Mouse (Mus musculus): ENCODE data around the gene Zfp143.
"Not testable (repeated sequence)": the region's sequence is repeated elsewhere in the genome, so short reads cannot be mapped to it uniquely, and the experiment has no call there.

Zfp143 gene

DNA sequence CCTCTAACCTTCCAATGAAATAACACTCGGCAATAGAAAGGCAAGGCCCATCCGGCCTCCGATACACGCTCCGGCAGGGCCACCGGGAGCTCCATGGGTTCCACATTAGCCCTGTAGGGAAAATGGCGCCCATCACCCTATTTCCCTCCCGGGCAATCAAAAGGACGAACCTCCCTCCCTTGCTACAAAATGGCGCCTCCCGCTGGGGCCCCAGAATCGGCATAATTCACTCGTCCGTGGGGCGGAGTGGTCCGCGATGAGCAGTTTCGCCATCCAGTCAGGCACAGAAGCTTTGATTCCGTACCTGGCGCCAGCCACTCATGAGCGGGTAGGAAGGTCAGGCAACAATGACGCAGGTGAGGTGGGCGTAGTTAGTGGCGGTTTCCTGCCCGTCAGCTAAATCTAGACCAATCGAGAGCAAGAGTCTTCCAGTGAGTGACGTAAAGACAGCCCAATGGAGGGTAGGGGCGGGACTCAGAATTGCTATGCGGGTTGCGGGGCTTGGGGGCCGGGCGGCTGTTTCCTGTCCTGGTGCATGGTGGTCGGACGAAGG is at the start of gene Zfp143:
Gene Zfp143, plus strand, starts transcription at position 19 of the 553 bp plus-strand sequence.
- peak; percentile 98 for ATAC-seq (ENCODE audit: insufficient number of reproducible peaks, low FRiP score, low TSS enrichment)

DNA sequence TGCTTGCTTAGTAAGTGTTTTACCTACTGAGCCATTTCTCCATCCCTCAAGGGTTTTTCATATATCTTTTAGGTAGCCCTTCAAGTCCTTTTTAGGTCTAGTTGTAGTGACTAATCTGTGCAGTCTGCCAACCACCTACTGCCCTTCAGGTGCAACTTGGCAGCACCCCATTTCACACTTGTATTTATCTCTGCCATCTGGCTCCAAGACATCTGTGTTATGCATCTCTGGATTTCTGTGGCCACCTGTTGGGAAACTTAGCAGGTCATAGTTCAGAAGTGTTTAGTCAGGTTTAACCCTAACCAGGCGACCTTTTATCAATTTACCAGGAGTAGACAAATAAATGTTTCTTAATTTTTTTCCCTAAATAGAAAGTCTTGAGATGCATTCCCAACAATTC is 49.6 kb upstream of the Zfp143 start:
- no peak for ATAC-seq (ENCODE audit: insufficient number of reproducible peaks, low FRiP score, low TSS enrichment)

DNA sequence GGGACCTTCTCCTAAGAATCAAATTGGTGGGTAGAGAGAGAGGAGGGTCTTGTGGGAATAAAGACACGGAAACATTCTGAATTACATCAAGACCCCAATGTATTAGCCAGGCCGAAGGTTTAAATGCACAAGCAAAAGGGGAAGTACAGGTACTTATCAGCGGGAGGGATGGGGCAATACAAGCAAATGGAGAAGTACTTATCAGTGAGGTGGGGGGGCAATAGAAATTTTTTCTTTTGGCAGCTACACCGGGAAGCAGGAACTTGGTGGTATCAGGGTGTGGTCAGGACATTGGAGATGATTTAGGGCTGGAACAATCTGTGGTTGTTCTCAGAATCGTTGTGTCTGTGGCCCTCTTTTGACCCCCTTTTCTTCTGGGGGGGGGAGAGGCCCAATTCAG is 46.7 kb upstream of the Zfp143 start:
- no peak for ATAC-seq (ENCODE audit: insufficient number of reproducible peaks, low FRiP score, low TSS enrichment)

DNA sequence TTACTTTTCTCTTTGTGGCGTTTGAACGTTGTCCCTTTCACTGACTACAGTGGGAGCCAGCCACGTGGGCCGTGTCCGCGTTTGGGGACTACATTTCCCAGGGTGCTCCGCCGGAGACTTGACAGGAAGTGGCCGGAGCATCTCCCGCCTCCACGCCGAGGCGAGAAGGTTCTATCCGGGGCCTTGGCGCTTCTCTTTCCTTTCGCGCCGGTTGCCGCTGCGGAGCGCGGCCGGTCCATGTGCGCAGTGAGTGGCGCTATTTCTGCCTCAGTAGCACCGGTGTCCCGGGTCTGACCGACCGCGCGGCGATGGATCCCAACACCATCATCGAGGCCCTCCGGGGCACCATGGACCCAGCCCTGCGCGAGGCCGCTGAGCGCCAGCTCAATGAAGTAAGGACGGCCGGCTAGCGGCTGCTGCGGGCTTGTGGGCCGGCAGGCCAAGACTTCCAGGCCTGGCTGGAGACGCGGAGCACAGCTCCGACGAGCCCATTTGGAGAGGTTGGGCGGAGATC is 42.8 kb upstream of the Zfp143 start, which contains the start of gene Ipo7:
Gene Ipo7, plus strand, starts transcription at position 158 of the 514 bp plus-strand sequence.
- peak; percentile 100 for ATAC-seq (ENCODE audit: insufficient number of reproducible peaks, low FRiP score, low TSS enrichment)

DNA sequence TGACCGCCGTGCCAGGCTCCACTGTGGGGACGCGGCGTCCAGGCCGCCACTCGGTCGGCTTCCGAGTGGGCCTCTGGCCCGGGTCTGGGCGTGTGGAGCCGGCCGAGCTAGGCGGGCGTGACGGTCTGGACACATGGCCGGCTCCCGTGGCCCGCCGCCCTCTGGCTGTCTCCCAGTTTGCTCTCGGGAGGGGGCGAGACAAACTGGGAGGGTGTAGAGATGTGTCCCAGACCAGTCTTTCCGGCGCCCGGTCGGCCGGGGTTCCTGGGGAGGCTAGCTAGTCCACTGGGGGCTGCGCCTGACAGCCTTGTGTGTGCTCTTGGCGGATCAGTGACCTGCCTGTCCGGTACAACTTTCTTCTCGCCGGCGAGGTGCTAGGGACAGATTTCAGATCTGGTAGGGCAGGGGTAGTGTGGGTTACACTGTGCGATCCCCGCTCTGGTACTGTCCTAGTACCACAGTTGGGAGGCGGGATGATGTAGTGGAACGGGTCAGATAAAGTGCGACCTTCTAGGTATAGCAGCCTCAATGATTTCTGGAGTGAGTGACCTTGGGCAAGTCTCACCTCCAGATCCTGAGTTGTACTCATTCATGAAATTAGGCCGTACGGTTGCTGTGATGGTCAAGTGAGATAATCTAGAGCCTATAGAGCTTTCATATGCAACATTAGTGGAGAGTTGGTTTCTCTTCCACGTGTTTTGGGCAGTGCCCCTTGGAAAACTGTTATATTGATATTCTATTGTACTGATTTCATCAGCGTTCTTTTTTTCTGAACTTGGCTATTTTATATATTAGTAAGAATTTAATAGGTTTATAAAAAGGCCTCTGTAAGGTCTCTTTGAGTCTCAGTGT is 42.2 kb upstream of the Zfp143 start:
- peak; percentile 49 for ATAC-seq (ENCODE audit: insufficient number of reproducible peaks, low FRiP score, low TSS enrichment)

DNA sequence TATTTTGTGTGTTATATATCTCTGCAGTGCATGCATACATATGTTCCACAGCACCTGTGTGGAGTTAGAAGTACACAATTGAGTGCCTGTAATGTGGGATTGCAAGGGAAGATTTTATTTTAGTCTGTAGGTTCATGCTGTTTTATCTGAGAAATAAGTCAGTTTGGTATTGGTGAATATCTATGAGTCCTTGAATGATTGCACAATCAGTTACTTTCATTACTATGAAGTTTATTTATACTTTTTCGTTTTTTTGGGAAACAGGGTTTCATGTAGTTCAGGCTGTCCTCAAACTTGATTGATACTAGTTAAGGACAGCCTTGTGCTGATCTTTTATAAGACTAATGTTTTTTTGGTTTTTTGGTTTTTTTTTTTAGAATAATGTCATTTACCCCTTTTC is 37.5 kb upstream of the Zfp143 start:
- no peak for ATAC-seq (ENCODE audit: insufficient number of reproducible peaks, low FRiP score, low TSS enrichment)

DNA sequence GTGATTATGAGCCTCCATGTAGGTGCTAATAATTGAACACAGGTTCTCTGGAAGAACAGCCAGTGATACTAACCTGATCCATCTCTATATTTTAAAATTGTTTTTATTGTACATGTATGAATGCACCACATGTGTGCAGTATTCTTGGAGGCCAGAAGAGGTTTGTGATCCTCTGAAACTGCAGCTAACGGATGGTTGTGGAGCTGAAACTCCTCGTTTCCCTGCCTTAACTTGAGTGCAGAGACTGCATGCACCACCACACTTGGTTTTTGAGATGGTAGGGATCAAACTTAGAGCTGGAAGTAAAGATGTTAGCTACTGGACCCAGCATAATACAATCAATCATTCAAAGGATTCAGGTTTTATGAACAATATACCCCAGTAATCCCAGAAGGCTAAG is 34.4 kb upstream of the Zfp143 start:
- ATAC-seq (ENCODE audit: insufficient number of reproducible peaks, low FRiP score, low TSS enrichment): no peak

DNA sequence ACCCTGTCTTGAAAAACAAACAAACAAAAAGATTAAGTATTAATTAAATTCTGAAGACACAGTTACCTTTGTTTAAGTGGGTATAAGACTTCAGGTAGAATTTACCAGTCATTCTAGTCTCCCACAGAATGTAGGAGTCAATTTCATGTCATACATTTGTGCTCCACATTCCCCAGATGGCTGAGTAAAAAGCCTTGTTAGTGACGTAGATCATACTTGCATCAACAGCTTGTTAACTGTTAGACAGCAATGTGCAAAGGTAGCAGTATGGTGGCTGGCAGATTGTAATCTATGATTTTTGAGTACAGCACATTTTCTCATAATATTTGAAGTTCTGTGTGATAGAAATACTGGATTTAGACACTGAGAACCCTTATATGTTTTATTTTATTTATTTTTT is 32.2 kb upstream of the Zfp143 start:
- ATAC-seq (ENCODE audit: insufficient number of reproducible peaks, low FRiP score, low TSS enrichment): no peak

DNA sequence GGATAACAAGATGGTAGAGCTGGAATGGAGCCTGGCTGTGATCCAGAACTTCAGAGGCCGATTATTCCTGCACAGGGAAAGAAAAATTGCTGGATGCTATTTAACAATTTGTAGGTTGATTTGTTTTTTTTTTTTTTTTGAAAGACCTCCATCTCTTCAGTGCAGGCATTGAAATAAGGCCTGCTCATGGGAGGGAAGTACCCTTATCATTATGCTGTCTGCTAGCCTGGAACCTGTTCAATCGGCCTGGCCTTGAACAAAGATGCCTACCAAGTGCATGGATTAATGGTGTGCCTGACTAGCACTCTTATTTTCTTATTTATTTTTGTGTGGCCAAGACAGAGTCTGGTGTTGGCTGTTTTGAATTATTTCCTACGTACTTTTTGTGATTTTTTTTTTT is 30.7 kb upstream of the Zfp143 start:
- ATAC-seq (ENCODE audit: insufficient number of reproducible peaks, low FRiP score, low TSS enrichment): no peak

DNA sequence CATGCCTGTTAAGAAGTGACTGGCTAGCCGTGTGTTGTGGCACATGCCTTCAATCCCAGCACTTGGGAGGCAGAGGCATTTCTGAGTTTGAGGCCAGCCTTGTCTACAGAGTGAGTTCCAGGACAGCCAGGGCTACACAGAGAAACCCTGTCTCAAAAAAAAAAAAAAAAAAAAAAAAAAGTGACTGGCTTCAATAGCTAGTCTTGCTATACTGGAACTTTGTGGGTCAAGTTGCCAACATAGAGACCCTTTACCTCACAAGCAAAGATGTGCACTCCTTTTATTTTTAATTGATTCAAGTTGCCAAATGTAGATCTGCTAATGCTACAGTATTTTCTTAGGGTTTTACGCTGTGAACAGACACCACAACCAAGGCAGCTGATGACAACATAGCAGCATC is 3.3 kb upstream of the Zfp143 start:
- ATAC-seq (ENCODE audit: insufficient number of reproducible peaks, low FRiP score, low TSS enrichment): not testable (repeated sequence)

DNA sequence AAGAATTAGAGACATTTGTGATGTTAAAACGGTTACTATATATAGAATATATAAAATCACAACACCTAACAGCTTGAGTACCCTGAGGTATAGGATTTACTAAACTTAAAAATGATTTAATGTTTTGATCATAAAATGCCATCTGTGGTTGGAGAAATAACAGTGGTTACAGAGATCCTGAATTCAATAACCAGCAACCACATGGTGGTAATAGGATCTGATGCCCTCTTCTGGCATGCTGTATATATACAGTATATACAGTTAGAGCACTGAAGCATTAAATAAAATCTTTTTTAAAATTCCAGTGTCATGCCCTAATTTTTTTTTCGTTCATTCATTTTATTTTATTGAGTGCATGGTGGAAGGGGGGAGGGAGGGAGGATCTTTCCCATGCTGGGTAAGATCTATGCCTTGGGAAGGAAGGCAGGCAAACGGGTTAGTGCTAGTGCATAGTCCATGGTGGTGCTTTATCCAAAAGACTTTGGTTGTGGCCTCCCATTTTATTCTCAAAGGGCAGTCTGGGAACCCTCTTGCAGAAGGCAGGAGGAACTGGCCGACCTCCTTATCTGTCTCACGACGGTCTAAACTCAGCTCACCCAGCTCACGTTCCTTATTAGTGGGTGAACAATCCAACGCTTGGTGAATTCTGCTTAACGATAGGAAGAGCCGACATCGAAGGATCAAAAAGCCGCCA is 1.8 kb upstream of the Zfp143 start:
- no peak for ATAC-seq (ENCODE audit: insufficient number of reproducible peaks, low FRiP score, low TSS enrichment)

DNA sequence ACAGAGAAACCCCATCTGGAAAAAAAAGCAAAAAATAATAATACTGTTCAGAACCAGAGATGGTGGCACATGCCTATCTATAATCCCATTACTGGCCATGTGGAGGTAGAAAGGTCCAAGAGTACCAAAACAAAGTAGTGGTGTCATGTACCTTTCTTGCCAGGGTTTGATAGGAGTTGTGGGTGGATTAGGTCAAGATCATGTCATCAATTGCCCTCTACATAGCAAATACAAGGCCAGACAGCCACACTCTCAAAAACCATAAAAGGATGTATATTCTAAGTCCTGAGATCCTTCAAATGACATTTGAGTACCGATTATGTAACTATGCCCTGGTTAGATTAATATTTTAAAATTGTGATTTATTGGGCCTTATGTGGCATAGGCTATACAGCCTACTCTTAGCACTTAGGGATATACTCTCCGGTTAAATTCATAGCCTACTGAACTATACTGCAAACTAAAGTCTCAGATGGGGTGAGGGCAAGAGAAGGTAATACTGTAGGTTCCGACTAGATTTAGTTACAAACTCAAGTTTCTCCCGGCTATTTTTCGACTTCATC is 830 bp upstream of the Zfp143 start:
- ATAC-seq (ENCODE audit: insufficient number of reproducible peaks, low FRiP score, low TSS enrichment): no peak

DNA sequence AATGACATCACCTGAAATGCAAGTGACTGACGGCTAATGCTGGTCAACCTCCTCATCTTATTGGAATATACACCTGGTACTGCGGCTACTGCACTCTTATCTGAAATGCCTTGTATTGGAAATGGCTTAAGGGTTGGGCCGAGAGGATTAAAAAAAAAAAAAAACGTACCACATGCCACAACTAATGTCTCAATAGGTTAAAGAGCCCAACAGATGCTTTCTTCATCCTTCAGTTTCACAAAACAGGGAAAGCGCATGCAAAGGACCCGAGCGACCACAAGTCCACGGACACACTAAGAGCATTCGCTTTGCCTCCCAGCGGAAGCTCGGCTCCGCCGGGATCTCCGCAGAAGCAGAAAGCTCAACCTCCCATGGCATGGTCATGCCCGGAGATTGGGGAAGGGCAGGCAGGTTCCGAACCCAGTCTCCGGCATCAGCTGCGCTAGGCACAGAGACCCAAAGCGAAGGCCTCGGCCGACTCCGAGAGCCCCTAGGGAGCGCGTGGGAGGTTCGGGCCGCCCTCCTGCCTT is 283 bp upstream of the Zfp143 start:
- peak; percentile 33 for ATAC-seq (ENCODE audit: insufficient number of reproducible peaks, low FRiP score, low TSS enrichment)

DNA sequence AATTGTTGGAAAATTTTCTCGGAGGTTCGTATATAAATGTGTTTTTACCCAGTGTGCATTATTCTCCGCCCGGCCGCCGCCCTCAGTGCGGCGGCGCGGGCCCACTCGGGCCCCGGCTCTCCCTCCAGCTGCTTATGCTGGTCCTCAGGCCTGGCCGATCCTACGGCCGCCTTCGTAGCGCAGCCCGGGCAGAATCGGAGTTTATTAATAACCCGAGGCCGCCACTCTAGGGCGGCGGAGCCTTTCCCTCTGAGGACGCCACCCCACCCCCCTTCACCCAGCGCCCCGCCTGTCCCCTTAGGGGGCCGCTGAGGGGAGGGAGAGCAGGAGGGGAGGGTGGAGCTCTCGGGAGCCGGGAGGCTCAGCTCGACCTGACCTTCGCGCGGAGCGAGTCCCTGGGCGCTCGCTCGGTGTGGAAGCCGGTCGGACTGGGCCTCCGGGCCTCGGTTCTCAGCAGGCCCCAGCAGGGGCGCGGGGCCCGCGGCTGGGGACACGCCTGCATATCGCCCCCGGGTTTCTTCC is 796 bp downstream of the Zfp143 start:
- peak; percentile 56 for ATAC-seq (ENCODE audit: insufficient number of reproducible peaks, low FRiP score, low TSS enrichment)

DNA sequence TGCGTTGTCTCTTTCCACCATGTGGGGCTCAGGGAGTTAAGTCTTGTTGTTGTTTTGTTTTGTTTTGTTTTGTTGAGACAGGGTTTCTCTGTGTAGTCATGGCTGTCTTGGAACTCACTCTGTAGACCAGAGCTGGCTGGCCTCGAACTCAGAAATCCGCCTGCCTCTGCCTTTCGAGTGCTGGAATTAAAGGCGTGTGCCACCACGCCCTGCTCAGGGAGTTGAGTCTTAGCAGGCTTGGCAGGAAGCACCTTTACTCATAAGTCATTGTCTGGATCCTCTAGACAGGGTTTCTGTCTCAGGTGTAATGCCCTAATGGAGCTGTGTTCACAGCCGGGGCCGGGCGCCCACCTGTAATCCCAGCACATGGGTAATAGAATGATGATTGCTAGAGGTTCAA is 2.7 kb downstream of the Zfp143 start:
- ATAC-seq (ENCODE audit: insufficient number of reproducible peaks, low FRiP score, low TSS enrichment): no peak

DNA sequence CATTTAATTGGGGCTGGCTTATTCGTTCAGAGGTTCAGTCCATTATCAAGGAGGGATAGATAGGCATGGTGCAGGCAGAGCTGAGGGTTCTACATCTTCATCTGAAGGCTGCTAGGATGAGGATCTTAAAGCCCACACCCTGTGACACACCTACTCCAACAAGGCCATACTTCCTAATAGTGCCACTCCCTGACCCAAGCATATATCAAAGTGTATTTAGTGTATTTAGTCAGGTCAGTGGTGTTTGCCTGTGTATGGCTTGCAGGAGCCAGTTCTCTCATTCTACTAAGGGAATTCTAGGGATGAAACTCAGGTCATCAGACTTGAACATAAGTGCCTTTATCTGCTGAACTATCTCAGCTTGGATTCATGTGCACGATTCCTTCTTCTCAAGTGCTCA is 8.1 kb downstream of the Zfp143 start:
- ATAC-seq (ENCODE audit: insufficient number of reproducible peaks, low FRiP score, low TSS enrichment): no peak

DNA sequence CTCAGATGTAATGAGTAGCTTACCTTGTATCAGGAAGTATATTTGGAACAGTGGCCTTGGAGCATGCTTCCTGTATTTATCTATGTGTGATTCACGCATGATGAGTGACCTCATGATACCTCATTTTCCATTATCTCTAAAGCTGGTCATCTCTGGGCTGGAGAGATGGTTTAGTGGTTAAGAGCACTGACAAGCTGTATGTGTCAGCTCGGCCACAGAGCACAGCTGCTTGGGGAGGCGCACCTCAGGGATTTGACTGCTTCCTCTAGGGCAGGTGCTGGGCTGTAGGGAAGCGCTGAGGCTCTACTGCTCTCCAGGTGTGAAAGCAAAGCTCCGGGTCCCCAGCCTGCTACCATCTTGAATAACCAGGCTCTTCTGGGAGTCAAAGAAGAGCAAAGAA is 17.2 kb downstream of the Zfp143 start:
- ATAC-seq (ENCODE audit: insufficient number of reproducible peaks, low FRiP score, low TSS enrichment): no peak

DNA sequence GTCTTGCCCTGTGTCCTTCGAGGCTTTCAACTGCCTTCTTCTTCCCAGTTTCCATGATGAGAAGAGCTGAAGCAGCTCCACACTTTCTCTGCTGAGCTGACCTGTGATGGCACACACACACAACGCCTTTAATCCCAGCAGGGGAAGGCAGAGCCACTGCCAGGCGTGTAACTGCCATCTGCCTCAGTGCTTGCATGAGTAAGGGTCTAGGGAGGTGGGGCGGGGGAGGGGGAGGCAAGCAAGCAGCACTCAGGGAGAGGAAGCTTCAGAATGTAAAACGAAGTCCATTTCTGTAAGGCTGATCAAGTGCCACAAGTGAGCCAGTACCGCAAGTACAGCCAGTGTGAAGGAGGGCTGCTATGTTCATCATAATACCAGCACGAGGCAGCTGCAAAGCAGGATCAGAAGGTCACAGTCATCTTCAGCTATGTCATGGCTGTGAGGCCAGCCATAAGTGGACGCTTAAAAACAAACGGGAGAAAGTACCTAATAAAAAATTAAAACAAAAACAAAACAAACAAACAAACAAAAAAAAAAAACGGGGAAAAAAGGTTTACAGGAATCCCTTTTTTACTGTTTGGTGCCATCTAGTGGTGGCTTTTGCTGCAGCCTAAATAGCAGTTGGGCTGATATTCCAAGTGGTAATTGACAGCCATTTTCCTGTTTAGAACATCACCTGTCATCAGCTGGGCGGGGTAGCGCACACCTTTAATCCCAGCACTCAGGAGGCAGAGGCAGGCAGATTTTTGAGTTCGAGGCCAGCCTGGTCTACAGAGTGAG is 22.6 kb downstream of the Zfp143 start:
- ATAC-seq (ENCODE audit: insufficient number of reproducible peaks, low FRiP score, low TSS enrichment): no peak

DNA sequence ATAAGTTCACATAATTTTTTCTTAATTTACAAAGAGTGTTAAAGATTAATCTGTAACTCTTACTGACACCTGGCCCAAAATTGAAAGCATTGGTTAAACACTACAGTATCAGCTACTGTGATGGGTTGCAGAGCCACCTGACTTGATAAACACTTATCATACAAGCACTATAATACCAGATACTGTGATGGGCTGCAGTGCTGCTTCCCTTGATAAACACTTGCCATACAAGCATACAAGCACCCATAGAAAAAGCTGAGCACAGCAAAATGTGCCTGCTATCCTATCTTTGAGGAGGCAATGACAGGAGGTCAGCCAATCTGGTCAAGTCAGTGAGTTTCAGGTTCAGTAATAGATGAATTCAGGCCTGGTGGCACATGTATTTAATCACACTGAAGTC is 24.2 kb downstream of the Zfp143 start:
- ATAC-seq (ENCODE audit: insufficient number of reproducible peaks, low FRiP score, low TSS enrichment): no peak

DNA sequence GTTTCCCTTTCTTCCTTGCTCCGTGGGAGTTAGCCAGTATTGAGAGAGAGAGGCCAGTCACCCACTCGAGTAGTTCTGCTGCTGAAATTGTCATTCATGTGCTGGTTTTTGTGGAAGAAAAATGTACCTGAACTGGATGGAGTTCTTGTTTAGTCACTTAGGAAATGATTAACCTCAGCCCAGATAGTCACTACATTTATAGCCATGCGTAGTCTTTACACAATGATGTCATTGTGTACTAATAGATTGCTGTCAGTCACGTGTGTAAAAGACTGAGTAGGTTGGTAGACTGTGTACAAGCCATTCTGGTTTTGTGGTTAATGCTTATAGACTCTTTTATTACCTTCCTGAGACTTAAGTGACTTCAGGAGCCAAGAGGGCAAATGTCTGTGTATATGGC is 26.9 kb downstream of the Zfp143 start:
- ATAC-seq (ENCODE audit: insufficient number of reproducible peaks, low FRiP score, low TSS enrichment): no peak

All from cerebellum, adult (tissue).